Mouse (Mus musculus) gonadal fat pad, adult 2 months (tissue): ENCODE measurements around the gene Tnfsfm13. TPM values are rescaled to one million over a fixed set of nuclear protein-coding genes. Genes with fewer than 3 reads are reported as not detected.

Experiments used
- DNase-seq: peaks from one replicate; pipeline ENCODE4 v3.0.0-alpha.2; 2012; ENCODE audit warnings: low read depth
- polyA plus RNA-seq: library from polyadenylated mRNA; depleted of rRNA; stranded (reverse); fragments of >200 nt; gene quantifications from 2 replicates; pipeline ENCODE4 v1.2.3, GENCODE M21; 2012; rRNA removed

The Tnfsfm13 gene
- polyA plus RNA-seq, 1 experiment, result 4.2 TPM

DNA sequence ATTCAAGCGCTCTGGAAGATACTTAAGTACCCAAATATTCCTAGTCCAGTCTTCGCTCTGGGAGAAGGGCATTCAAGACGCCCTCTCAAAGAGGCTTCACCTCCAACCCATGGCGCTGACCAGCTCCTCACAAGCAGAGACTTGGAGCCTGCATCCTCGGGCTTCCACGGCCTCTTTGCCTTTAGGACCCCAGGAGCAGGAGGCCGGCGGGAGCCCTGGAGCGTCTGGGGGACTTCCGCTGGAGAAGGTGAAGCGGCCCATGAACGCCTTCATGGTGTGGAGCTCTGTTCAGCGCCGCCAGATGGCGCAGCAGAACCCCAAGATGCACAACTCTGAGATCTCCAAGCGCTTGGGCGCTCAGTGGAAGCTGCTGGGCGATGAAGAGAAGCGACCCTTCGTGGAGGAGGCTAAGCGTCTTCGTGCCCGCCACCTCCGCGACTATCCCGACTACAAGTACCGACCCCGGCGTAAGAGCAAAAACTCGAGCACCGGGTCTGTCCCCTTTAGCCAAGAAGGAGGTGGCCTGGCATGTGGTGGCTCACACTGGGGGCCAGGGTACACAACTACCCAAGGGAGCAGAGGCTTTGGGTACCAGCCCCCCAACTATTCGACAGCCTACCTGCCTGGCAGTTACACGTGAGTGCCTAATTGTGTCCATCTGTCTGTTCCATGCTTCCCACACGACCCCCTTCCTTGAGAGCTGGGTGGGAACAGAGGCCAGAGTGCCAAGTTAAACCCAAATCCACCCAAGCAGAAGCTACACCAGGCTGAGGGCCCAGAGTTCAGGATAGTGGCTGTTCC lies 40.4 kb downstream of the Tnfsfm13 start, which contains the start of gene Sox15:
Sox15 (plus strand) TSS at position 51 of the 801 bp plus-strand sequence.
- DNase-seq, result no peak

DNA sequence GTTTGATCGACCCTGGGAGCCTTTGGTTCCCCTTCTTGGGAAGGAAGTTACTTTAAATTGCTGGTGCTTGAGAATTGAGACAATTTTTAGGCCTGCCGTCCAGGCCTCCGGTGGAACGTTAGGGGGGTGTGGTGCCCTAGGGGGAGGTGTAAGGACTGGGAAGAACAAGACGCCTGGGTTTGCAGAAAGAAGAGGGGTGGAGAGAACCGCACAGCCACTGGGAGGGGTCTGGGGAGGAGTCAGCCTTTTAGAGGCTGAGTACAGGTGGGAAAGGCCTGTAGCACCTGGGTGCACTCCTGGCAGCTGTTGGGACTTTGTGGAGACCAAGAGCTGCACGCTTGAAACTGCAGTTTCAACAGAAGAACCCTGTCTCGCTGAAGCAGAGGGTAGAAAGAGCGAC lies 41.1 kb downstream of the Tnfsfm13 start:
- no peak for DNase-seq

- DNase-seq, result no peak
Observed at GRCm38 (mm10) chr11:69653399-69653798, 42.5 kb downstream of the Tnfsfm13 start.

- DNase-seq, result no peak
Observed at GRCm38 (mm10) chr11:69645860-69646259, 50.0 kb downstream of the Tnfsfm13 start.

- no peak for DNase-seq
Observed at GRCm38 (mm10) chr11:69635471-69635870, 60.4 kb downstream of the Tnfsfm13 start.

- no peak for DNase-seq
Observed at GRCm38 (mm10) chr11:69633128-69633866, 62.6 kb downstream of the Tnfsfm13 start.

Other genes with a start within 250 kb of the Tnfsfm13 start
- 0.88 and 1.1 TPM in 2 replicates for gene Dnah2, start 147.0 kb downstream of the Tnfsfm13 start, polyA plus RNA-seq
- 0.93 and 1.1 TPM in 2 replicates for gene Efnb3, start 135.9 kb downstream of the Tnfsfm13 start, polyA plus RNA-seq
- gene Wrap53, start 115.8 kb downstream of the Tnfsfm13 start, polyA plus RNA-seq, result 13.1 and 14.9 TPM in 2 replicates
- 58.2 and 62.0 TPM in 2 replicates for gene Trp53, start 115.7 kb downstream of the Tnfsfm13 start, polyA plus RNA-seq
- 12.5 and 18.1 TPM in 2 replicates for gene Atp1b2, start 90.2 kb downstream of the Tnfsfm13 start, polyA plus RNA-seq
- not detected in 2 replicates for gene Shbg, start 78.2 kb downstream of the Tnfsfm13 start, polyA plus RNA-seq
- 10.3 and 11.2 TPM in 2 replicates for gene Sat2, start 74.1 kb downstream of the Tnfsfm13 start, polyA plus RNA-seq
- gene Fxr2, start 63.1 kb downstream of the Tnfsfm13 start, polyA plus RNA-seq, result 69.7 and 80.8 TPM in 2 replicates
- 1.9 and 2.4 TPM in 2 replicates for gene Sox15, start 40.8 kb downstream of the Tnfsfm13 start, polyA plus RNA-seq
- 118 and 159 TPM in 2 replicates for gene Mpdu1, start 33.5 kb downstream of the Tnfsfm13 start, polyA plus RNA-seq
- gene Cd68, start 29.9 kb downstream of the Tnfsfm13 start, polyA plus RNA-seq, result 31.8 and 35.9 TPM in 2 replicates
- 311 and 352 TPM in 2 replicates for gene Eif4a1, start 23.7 kb downstream of the Tnfsfm13 start, polyA plus RNA-seq
- gene Senp3, start 14.0 kb downstream of the Tnfsfm13 start, polyA plus RNA-seq, result 58.7 and 72.4 TPM in 2 replicates
- gene Tnfsf13, start 10.3 kb downstream of the Tnfsfm13 start, polyA plus RNA-seq, result 4.6 and 4.7 TPM in 2 replicates
- 21.3 and 27.6 TPM in 2 replicates for gene Tnfsf12, start 249 bp downstream of the Tnfsfm13 start, polyA plus RNA-seq
- 18.5 and 48.2 TPM in 2 replicates for gene Polr2a, start 62.5 kb upstream of the Tnfsfm13 start, polyA plus RNA-seq
- gene Slc35g3, start 65.9 kb upstream of the Tnfsfm13 start, polyA plus RNA-seq, result 0.22 and 0.51 TPM in 2 replicates
- gene Zbtb4, start 69.8 kb upstream of the Tnfsfm13 start, polyA plus RNA-seq, result 30.6 and 32.9 TPM in 2 replicates
- 15.3 and 18.3 TPM in 2 replicates for gene Chrnb1, start 99.8 kb upstream of the Tnfsfm13 start, polyA plus RNA-seq
- gene Fgf11, start 105.8 kb upstream of the Tnfsfm13 start, polyA plus RNA-seq, result 6.9 and 7.7 TPM in 2 replicates
- gene Tmem102, start 109.5 kb upstream of the Tnfsfm13 start, polyA plus RNA-seq, result 12.9 and 20.5 TPM in 2 replicates
- gene Gm39566, start 119.2 kb upstream of the Tnfsfm13 start, polyA plus RNA-seq, result 0.18 and 0.47 TPM in 2 replicates
- 6.8 and 9.8 TPM in 2 replicates for gene Spem2, start 122.4 kb upstream of the Tnfsfm13 start, polyA plus RNA-seq
- gene Spem1, start 126.1 kb upstream of the Tnfsfm13 start, polyA plus RNA-seq, result 11.3 and 16.5 TPM in 2 replicates
- 19.0 and 23.8 TPM in 2 replicates for gene Nlgn2, start 141.7 kb upstream of the Tnfsfm13 start, polyA plus RNA-seq
- gene Tmem256, start 142.4 kb upstream of the Tnfsfm13 start, polyA plus RNA-seq, result 179 and 279 TPM in 2 replicates
- 60.4 and 66.9 TPM in 2 replicates for gene Plscr3, start 150.3 kb upstream of the Tnfsfm13 start, polyA plus RNA-seq
- gene Tnk1, start 162.6 kb upstream of the Tnfsfm13 start, polyA plus RNA-seq, result 26.0 and 32.5 TPM in 2 replicates
- gene Tmem95, start 181.9 kb upstream of the Tnfsfm13 start, polyA plus RNA-seq, result not detected in 2 replicates
- gene Kctd11, start 185.3 kb upstream of the Tnfsfm13 start, polyA plus RNA-seq, result 9.0 and 10.0 TPM in 2 replicates
- gene Acap1, start 199.4 kb upstream of the Tnfsfm13 start, polyA plus RNA-seq, result 37.7 and 38.2 TPM in 2 replicates
- 5.4 and 5.9 TPM in 2 replicates for gene 2810408A11Rik, start 204.9 kb upstream of the Tnfsfm13 start, polyA plus RNA-seq
- gene Neurl4, start 205.0 kb upstream of the Tnfsfm13 start, polyA plus RNA-seq, result 42.3 and 45.0 TPM in 2 replicates
- gene Gps2, start 217.8 kb upstream of the Tnfsfm13 start, polyA plus RNA-seq, result 56.9 and 61.2 TPM in 2 replicates
- 457 and 520 TPM in 2 replicates for gene Eif5a, start 225.9 kb upstream of the Tnfsfm13 start, polyA plus RNA-seq
- 19.2 and 37.4 TPM in 2 replicates for gene Ybx2, start 239.7 kb upstream of the Tnfsfm13 start, polyA plus RNA-seq